Mouse (Mus musculus) G1E (cell line): ENCODE data around the gene Gm17018.

Source experiments
- CTCF ChIP-seq: IDR thresholded peaks from 2 replicates; pipeline ENCODE4 v1.5.1; 2012; ENCODE audit warnings: low read depth, low read length, inconsistent platforms, mixed read lengths
- GATA1 ChIP-seq: IDR thresholded peaks from 2 replicates; pipeline ENCODE4 v1.6.1; 2012; ENCODE audit warnings: borderline replicate concordance, low read length, inconsistent platforms, mixed read lengths
- GATA2 ChIP-seq: IDR thresholded peaks from 2 replicates; pipeline ENCODE4 v1.6.1; 2012; ENCODE audit warnings: low read depth, low read length, inconsistent platforms, borderline replicate concordance
- POLR2AphosphoS5 ChIP-seq: IDR thresholded peaks from 2 replicates; pipeline ENCODE4 v1.6.1; 2012; ENCODE audit warnings: low read depth, low read length, inconsistent platforms; ENCODE audit not compliant: insufficient replicate concordance
- TAL1 ChIP-seq: conservative IDR thresholded peaks from 2 replicates; pipeline ENCODE4 v1.6.1; 2012; ENCODE audit warnings: low read depth, low read length, inconsistent platforms, mixed read lengths

- TF ChIP-seq CTCF (no peak), GATA1 (no peak), TAL1 (no peak), POLR2AphosphoS5 (no peak), GATA2 (no peak)
Observed at GRCm38 (mm10) chr19:45582161-45582560, 21.7 kb downstream of the Gm17018 start.
